Mouse (Mus musculus): ENCODE results near the gene Itih5.
A peak's percentile ranks its signal among the peaks of the same experiment; 100 is the strongest.

Gene Itih5

DNA sequence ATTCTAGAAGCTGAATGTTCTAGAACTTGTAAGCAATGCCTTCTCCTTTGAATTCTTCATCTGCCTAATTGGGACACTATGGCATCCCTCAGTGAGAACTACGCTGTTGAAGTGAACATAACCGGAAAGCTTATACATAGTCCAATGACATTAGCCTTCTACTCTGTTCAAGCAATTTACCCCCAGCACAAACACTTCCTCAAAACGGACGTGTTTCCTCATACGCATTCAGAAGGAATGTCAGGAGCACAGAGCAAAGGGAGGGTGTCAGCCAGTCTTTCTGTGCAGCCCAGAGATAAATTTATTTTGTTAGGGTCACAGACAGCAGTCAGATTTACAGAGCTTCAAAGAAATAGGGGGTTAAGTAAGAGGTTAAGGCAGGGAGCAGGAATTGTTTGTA lies 108.0 kb downstream of the Itih5 start:
- no peak for DNase-seq (ENCODE audit: low spot score in 2 of 2)

GRCm38 (mm10) chr2:10262722-10263121 lies 109.4 kb downstream of the Itih5 start:
- DNase-seq (ENCODE audit: low spot score in 2 of 2) = no peak

DNA sequence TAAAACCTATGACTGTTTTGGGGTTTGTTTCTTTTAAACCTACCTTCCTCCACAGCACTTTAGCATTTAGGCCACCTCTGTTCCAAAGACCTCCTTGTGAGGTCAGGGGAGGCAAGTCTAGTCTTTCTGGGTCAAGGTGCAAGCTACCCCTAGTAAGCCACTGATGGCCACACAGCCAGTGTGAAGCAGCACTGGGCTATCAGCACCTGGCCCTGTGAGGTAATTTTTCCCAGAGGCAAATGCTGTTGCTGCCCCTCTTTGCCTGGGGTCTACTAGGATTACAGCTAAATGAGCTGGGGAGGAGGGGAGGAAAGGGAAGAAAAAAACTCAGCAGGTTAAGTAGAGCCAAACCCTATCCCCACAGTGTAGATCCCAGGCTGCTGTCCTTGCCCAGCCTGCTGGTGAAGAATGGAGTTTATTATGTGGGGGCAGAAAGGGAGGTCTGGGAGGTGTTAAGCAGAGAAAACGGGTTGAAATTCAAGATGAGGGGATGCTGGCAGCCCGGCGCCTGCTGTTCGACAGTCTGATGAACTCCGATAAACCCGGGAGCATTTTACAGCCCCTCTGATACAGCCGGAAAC lies 110.6 kb downstream of the Itih5 start:
- no peak for DNase-seq (ENCODE audit: low spot score in 2 of 2)

- DNase-seq (ENCODE audit: low spot score in 2 of 2) = no peak
Measured at GRCm38 (mm10) chr2:10265881-10266280, 112.5 kb downstream of the Itih5 start.

GRCm38 (mm10) chr2:10272604-10273115 lies 119.3 kb downstream of the Itih5 start:
- DNase-seq (ENCODE audit: low spot score in 2 of 2) = no peak

DNA sequence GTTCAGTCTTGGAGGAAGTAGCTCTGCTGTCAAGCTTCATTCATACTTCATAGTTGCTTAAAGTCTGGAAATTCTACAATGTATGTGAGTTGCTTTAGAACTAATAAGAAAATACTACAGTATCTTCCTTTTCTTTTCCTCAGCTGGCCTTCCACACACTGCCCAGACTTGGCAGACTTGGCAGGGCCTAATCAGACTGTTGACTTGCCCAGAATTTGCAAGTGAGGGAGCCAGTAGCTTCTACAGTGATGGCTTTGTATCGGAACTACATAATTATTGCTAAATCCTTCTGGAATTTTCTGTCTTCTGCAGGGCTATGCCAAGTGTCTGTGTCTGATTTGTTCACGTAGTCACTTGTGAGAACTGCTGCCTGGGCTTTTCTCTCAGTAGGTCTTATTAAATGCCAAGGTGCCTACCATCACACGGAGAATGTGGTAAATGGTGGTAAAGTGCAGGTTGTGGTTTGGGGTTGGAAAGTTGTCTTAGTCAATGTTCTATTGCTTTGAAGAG lies 120.2 kb downstream of the Itih5 start:
- DNase-seq (ENCODE audit: low spot score in 2 of 2) = no peak

- no peak for DNase-seq (ENCODE audit: low spot score in 2 of 2)
Measured at GRCm38 (mm10) chr2:10276194-10276593, 122.8 kb downstream of the Itih5 start.

- no peak for DNase-seq (ENCODE audit: low spot score in 2 of 2)
Measured at GRCm38 (mm10) chr2:10283686-10284085, 130.3 kb downstream of the Itih5 start.

DNA sequence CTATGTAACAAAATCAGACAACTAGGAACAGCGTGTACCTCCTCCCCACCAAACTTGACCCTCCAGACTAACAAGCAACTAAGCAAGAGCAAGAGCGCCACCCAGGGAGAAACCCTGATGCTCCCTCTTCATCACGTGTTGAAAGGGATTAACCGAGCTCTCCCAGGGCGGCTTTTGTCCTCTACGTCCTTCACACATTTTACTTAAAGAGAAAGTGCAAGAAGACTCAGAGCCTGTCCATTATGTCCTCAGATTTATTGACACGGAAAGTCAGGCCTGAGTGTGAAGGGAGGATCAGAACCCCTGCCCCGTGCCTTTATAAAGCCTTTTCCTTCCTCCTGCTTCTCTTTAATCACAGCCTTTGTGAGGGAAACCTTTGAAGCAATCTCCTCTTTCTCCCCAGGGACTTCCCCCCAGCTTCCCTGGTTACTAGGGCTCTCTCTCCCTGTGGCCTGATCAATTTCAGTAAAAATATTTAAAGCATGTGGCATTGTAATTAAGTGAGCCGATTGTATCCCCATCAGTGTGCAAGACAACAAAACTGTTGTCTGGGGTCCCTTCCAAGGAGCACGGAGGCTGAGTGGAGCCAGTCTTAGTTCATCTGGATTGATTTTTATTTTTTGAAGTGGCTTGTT lies 131.4 kb downstream of the Itih5 start:
- no peak for DNase-seq (ENCODE audit: low spot score in 2 of 2)

DNA sequence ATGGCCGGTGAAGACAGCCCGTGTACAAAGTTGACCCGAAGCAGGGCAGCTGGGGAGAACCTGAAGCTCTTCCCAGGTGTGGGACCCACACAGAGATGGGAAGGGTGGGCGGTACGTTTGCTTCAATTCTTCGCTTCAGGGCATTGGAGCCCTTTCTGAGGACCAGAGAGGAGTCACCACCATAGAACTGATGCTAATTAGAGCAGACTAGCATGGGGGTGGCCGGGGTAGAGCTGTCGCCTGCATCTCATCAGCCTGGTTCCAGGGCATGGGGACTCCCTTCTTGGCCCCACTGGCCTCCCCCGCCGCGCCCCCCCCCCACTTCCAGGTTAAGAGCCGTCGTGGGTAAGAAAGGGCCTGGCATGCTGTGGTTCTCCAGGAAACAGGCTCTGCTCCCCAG lies 132.6 kb downstream of the Itih5 start:
- DNase-seq (ENCODE audit: low spot score in 2 of 2) = no peak

DNA sequence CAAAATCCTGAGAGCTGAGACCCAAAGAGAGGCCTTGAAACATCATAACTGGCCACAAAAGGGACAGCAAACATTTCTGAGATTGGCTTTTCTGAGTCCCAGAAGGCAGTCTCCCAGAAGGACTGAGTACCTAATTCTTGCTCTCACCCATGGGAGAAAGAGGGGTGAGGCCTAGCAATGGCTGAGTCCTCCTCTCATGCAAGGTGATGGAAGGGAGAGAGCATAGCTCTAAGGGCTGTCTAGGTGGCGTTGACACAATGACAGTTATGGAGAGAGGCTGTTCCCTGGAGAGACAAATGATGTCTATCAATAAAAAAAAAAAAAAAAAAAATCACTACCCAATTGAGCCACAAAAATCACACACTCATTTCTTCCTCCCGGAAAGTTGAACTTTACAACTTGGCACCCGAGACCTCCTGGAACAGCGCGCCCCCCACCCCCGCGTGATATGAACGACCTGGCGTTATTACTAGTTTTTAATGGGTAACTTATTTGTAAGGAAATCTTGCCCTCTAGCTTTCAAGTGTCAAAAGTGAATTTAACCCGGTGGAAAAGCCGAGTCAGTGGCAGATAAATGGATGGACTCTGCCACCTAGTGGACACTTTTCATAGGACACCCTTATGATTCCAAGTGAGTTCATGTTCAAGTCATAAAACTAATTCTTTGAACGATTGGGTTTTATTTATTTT lies 134.9 kb downstream of the Itih5 start:
- peak in 1 of 2 experiments; percentile 44 for DNase-seq (ENCODE audit: low spot score in 2 of 2)

- DNase-seq (ENCODE audit: low spot score in 2 of 2) = no peak
Measured at GRCm38 (mm10) chr2:10288881-10289280, 135.5 kb downstream of the Itih5 start.

GRCm38 (mm10) chr2:10290115-10290514 lies 136.7 kb downstream of the Itih5 start:
- DNase-seq (ENCODE audit: low spot score in 2 of 2) = no peak

GRCm38 (mm10) chr2:10293556-10294206 lies 140.3 kb downstream of the Itih5 start:
- no peak for DNase-seq (ENCODE audit: low spot score in 2 of 2)

DNA sequence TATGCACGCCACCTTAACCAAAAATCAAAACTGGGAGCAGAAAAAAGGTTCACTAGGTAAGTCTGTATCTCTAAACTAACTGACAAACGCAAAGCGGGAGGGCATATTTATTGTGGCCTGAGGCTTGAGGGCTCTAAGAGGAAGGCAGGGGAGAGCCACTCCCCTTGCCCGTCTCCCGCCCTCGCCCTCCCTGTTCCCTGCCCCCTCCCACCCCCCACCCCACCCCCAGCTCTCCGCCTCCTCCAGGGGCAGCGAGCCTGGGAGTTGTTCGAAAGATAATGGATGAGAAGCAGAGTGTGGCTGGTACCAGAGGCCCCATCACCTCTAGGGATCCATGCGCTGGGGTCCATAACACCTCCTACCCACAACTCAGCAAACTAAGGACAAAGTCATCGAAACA lies 142.5 kb downstream of the Itih5 start:
- no peak for DNase-seq (ENCODE audit: low spot score in 2 of 2)

GRCm38 (mm10) chr2:10300244-10300643 lies 146.9 kb downstream of the Itih5 start:
- DNase-seq (ENCODE audit: low spot score in 2 of 2) = peak in 1 of 2 experiments; percentile 6

DNA sequence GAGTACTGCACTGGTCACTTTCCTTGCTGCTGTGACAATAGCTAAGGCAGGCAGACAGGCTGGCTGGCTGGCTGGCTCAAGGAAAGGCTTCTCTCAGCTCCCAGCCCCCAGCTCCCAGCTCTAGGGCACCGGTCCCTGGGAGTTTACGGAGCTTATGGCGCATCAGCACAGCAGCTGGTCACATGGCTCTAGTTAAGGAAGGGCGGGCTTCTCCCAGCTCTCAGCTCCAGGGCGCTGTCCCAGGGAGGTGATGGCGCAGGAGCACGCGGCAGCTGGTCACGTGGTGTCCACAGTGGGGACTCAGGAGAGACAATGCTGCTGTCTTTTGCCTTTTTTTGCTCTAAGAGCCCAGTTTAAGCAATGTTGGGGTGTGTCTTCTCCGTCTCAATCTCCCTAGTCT lies 147.4 kb downstream of the Itih5 start:
- peak; percentile 3 to 16 for DNase-seq (ENCODE audit: low spot score in 2 of 2)

DNA sequence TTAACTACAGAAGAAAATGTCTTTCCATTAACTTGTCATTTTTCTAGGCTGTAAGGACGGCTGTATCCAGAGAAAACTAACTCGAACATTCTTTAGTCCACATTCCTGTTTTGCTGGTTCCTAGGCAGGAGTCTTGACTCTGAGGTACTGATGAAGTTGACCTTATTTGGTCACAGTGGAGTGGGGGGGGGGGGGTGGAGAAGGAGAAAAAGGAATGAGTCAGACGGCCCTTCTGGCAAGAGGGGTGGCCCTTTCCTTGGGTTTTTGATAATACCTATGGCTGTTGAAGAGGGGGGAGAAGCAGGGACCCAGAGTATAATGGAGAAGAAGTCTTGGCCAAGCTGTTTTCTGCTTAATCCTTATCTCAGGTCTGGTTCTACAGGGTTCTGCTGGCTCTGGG lies 148.0 kb downstream of the Itih5 start:
- no peak for DNase-seq (ENCODE audit: low spot score in 2 of 2)

DNA sequence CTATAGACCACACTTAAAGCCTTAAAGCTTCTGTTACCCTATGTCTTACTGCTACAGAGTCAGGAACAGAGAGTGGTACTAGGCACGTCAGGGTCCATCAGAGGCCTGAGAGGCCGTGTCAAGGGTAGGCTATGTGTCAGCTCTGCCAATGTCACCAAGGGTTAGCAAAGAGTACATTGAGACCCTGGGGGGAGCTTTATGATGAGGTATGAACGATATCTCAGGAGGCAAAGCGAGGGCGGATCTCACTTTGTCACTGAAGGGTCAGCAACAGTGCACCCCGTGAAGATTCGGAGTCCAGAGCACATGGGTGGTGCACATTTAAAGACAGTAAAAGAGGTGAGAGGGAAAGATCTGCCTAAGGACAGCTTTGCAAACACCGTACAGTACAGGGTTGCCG lies 148.6 kb downstream of the Itih5 start:
- no peak for DNase-seq (ENCODE audit: low spot score in 2 of 2)

DNA sequence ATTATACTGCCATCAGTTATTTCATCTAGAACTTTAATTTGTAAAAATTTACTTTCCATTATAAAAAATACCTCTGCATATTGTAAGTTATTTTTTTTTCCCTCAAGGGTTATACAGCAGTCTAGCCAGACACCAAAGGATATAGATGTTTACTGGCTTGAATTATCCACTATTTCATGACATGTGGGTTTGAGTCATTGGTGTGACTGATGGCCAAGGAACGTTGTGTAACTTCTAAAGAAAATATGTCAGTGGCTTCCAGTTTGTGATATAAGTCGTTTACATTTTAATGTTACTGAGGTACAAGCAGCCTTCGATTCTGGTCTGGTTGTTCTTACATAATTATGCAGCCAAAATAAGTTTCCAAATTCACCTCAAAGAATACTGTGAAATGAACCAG lies 151.5 kb downstream of the Itih5 start:
- DNase-seq (ENCODE audit: low spot score in 2 of 2) = no peak

Measured in spleen, postnatal 14 days (tissue).